Mouse (Mus musculus) heart, embryonic 13.5 days (tissue): ENCODE results near the gene Srgap2. TPM values are rescaled to one million over a fixed set of nuclear protein-coding genes. Genes with fewer than 3 reads are reported as not detected.

Experiments used
- ATAC-seq: fragments of 200-750 bp; cut with Nextera tagmentation; 2 replicates; pipeline ENCODE4 v1.8.0; 2017; ENCODE audit warnings: moderate TSS enrichment; ENCODE audit not compliant: insufficient number of reproducible peaks, low FRiP score, low TSS enrichment; ENCODE audit errors: extremely low read depth
- H3K27ac ChIP-seq: fragments of 300-500 bp; sonication (generic); replicated peaks from 2 replicates; pipeline ENCODE4 v1.5.1; 2015; ENCODE audit warnings: moderate library complexity, mild to moderate bottlenecking, inconsistent platforms
- H3K27me3 ChIP-seq: fragments of 300-500 bp; sonication (generic); replicated peaks from 2 replicates; pipeline ENCODE4 v1.6.1; 2015; ENCODE audit warnings: mild to moderate bottlenecking, inconsistent platforms
- H3K36me3 ChIP-seq: fragments of 300-500 bp; sonication (generic); 2 replicates; pipeline ENCODE4 v1.6.1; 2015; ENCODE audit warnings: mild to moderate bottlenecking, inconsistent platforms
- H3K4me1 ChIP-seq: fragments of 300-500 bp; sonication (generic); 2 replicates; pipeline ENCODE4 v1.6.1; 2015; ENCODE audit warnings: inconsistent platforms
- H3K4me2 ChIP-seq: fragments of 300-500 bp; sonication (generic); 2 replicates; pipeline ENCODE4 v1.6.1; 2015; ENCODE audit warnings: inconsistent platforms, mild to moderate bottlenecking, moderate library complexity
- H3K4me3 ChIP-seq: fragments of 300-500 bp; sonication (generic); 2 replicates; pipeline ENCODE4 v1.5.1; 2015; ENCODE audit warnings: moderate library complexity, mild to moderate bottlenecking, inconsistent platforms
- H3K9ac ChIP-seq: fragments of 300-500 bp; sonication (generic); 2 replicates; pipeline ENCODE4 v1.6.1; 2015; ENCODE audit warnings: inconsistent platforms, mild to moderate bottlenecking, moderate library complexity
- H3K9me3 ChIP-seq: fragments of 300-500 bp; sonication (generic); 2 replicates; pipeline ENCODE4 v1.6.1; 2016; ENCODE audit warnings: inconsistent platforms
- WGBS: fragments of 180-500 bp; shearing (Covaris S2); methylation state at CpG from one replicate; pipeline ENCODE4 v1.1.7; 2015; ENCODE audit warnings: mixed read lengths; 5-methylcytosine and 5-hydroxymethylcytosine counted together
- polyA plus RNA-seq: library from polyadenylated mRNA; unstranded; fragments of >200 nt; fragmentation: Nextera tagmentation; extraction: Ambion mirVana; gene quantifications from 2 replicates; pipeline ENCODE4 v1.2.1, GENCODE M21; 2015

Gene Srgap2
- polyA plus RNA-seq, 1 experiment from 2014 or later = 13.2 TPM

- Histone ChIP-seq H3K9ac (no peak overlapping the region), H3K36me3 (peaks cover 40% of the 10 kb centered on the region), H3K4me3 (no peak overlapping the region), H3K27me3 (no peaks in the 10 kb centered on the region), H3K27ac (no peak overlapping the region), H3K9me3 (no peaks in the 10 kb centered on the region), H3K4me1 (peaks cover 13% of the 10 kb centered on the region), H3K4me2 (no peak overlapping the region)
- 68% methylated on average over 1 of the region's 1 CpGs for WGBS
- ATAC-seq = no peak
Measured at GRCm38 (mm10) chr1:131359609-131360008, 167.5 kb downstream of the Srgap2 start.

GRCm38 (mm10) chr1:131357213-131357612 is 169.9 kb downstream of the Srgap2 start:
- 63% methylated on average over 1 of the region's 1 CpGs for WGBS
- no peak overlapping the region for H3K9ac ChIP-seq
- peaks cover 49% of the 10 kb centered on the region for H3K36me3 ChIP-seq
- no peak for ATAC-seq
- no peaks in the 10 kb centered on the region for H3K27me3 ChIP-seq
- H3K27ac ChIP-seq = no peak overlapping the region
- no peak overlapping the region for H3K4me3 ChIP-seq
- H3K9me3 ChIP-seq = no peaks in the 10 kb centered on the region
- peaks cover 10% of the 10 kb centered on the region; the same call in 1 of the 2 replicates for H3K4me1 ChIP-seq
- H3K4me2 ChIP-seq = no peak overlapping the region

- H3K9me3 ChIP-seq = no peaks in the 10 kb centered on the region
- peaks cover 71% of the 10 kb centered on the region for H3K36me3 ChIP-seq
- no peak overlapping the region for H3K27ac ChIP-seq
- peaks cover 18% of the 10 kb centered on the region for H3K4me1 ChIP-seq
- H3K27me3 ChIP-seq = no peaks in the 10 kb centered on the region
- H3K4me3 ChIP-seq = no peak overlapping the region
- no peak overlapping the region for H3K9ac ChIP-seq
- H3K4me2 ChIP-seq = no peak overlapping the region
- no peak for ATAC-seq
- WGBS = 53% methylated on average over 2 of the region's 2 CpGs
Measured at GRCm38 (mm10) chr1:131351436-131351835, 175.7 kb downstream of the Srgap2 start.

- 69% methylated on average over 1 of the region's 1 CpGs for WGBS
- no peak for ATAC-seq
Measured at GRCm38 (mm10) chr1:131349993-131350510, 177.1 kb downstream of the Srgap2 start.

GRCm38 (mm10) chr1:131347708-131348107 is 179.4 kb downstream of the Srgap2 start:
- Histone ChIP-seq H3K9me3 (no peaks in the 10 kb centered on the region), H3K4me3 (no peak overlapping the region), H3K36me3 (peaks cover 55% of the 10 kb centered on the region), H3K27me3 (no peaks in the 10 kb centered on the region), H3K4me1 (peaks cover 42% of the 10 kb centered on the region), H3K27ac (peak overlapping the region; percentile 83), H3K9ac (no peak overlapping the region), H3K4me2 (no peak overlapping the region)
- WGBS = 82% methylated on average over 2 of the region's 2 CpGs
- no peak for ATAC-seq

More at GRCm38 (mm10) chr1:131349993-131350510, 177.1 kb downstream of the Srgap2 start:
- no peak overlapping the region for H3K4me2 ChIP-seq
- peaks cover 58% of the 10 kb centered on the region for H3K36me3 ChIP-seq
- H3K27ac ChIP-seq = no peak overlapping the region
- no peaks in the 10 kb centered on the region for H3K27me3 ChIP-seq
- H3K9ac ChIP-seq = no peak overlapping the region
- H3K4me3 ChIP-seq = no peak overlapping the region
- peaks cover 32% of the 10 kb centered on the region for H3K4me1 ChIP-seq
- H3K9me3 ChIP-seq = no peaks in the 10 kb centered on the region

GRCm38 (mm10) chr1:131346916-131347555 is 180.1 kb downstream of the Srgap2 start:
- Histone ChIP-seq H3K9me3 (no peaks in the 10 kb centered on the region), H3K36me3 (peaks cover 54% of the 10 kb centered on the region), H3K27ac (peak overlapping the region; percentile 83), H3K27me3 (no peaks in the 10 kb centered on the region), H3K4me1 (peaks cover 42% of the 10 kb centered on the region), H3K4me2 (no peak overlapping the region), H3K4me3 (no peak overlapping the region), H3K9ac (no peak overlapping the region)
- no peak for ATAC-seq
- 58% methylated on average over 1 of the region's 1 CpGs for WGBS

GRCm38 (mm10) chr1:131345422-131346419 is 181.4 kb downstream of the Srgap2 start:
- 29% methylated on average over 5 of the region's 5 CpGs for WGBS

GRCm38 (mm10) chr1:131344691-131345090 is 182.5 kb downstream of the Srgap2 start:
- no peak overlapping the region for H3K4me3 ChIP-seq
- WGBS = 65% methylated on average over 2 of the region's 2 CpGs
- H3K36me3 ChIP-seq = peaks cover 61% of the 10 kb centered on the region
- H3K27ac ChIP-seq = peak overlapping the region; percentile 83
- no peak overlapping the region for H3K4me2 ChIP-seq
- H3K9me3 ChIP-seq = no peaks in the 10 kb centered on the region
- H3K27me3 ChIP-seq = no peaks in the 10 kb centered on the region
- peaks cover 42% of the 10 kb centered on the region for H3K4me1 ChIP-seq
- ATAC-seq = no peak
- no peak overlapping the region for H3K9ac ChIP-seq

More at GRCm38 (mm10) chr1:131345422-131346419, 181.4 kb downstream of the Srgap2 start:
- H3K4me3 ChIP-seq = no peak overlapping the region
- H3K9me3 ChIP-seq = no peaks in the 10 kb centered on the region
- ATAC-seq = peak; percentile 49; the same call in 1 of the 2 replicates
- peaks cover 60% of the 10 kb centered on the region for H3K36me3 ChIP-seq
- peak overlapping the region; percentile 6 for H3K4me2 ChIP-seq
- no peaks in the 10 kb centered on the region for H3K27me3 ChIP-seq
- H3K27ac ChIP-seq = peak overlapping the region; percentile 83
- H3K9ac ChIP-seq = no peak overlapping the region
- H3K4me1 ChIP-seq = peaks cover 42% of the 10 kb centered on the region

GRCm38 (mm10) chr1:131336017-131336416 is 191.1 kb downstream of the Srgap2 start:
- 58% methylated on average over 5 of the region's 5 CpGs for WGBS
- H3K27me3 ChIP-seq = no peaks in the 10 kb centered on the region
- H3K9ac ChIP-seq = no peak overlapping the region
- peak overlapping the region; percentile 62 for H3K27ac ChIP-seq
- H3K4me1 ChIP-seq = peaks cover 25% of the 10 kb centered on the region
- no peak overlapping the region for H3K4me3 ChIP-seq
- H3K4me2 ChIP-seq = no peak overlapping the region
- peaks cover 79% of the 10 kb centered on the region for H3K36me3 ChIP-seq
- H3K9me3 ChIP-seq = no peaks in the 10 kb centered on the region
- no peak for ATAC-seq

GRCm38 (mm10) chr1:131335604-131336003 is 191.5 kb downstream of the Srgap2 start:
- no peak for ATAC-seq
- no peak overlapping the region for H3K4me3 ChIP-seq
- 44% methylated on average over 3 of the region's 3 CpGs for WGBS
- no peaks in the 10 kb centered on the region for H3K9me3 ChIP-seq
- no peak overlapping the region for H3K4me2 ChIP-seq
- peaks cover 25% of the 10 kb centered on the region for H3K4me1 ChIP-seq
- H3K27ac ChIP-seq = peak overlapping the region; percentile 62
- no peaks in the 10 kb centered on the region for H3K27me3 ChIP-seq
- peaks cover 80% of the 10 kb centered on the region for H3K36me3 ChIP-seq
- H3K9ac ChIP-seq = no peak overlapping the region

- Histone ChIP-seq H3K4me3 (no peak overlapping the region), H3K4me1 (peaks cover 18% of the 10 kb centered on the region), H3K36me3 (peaks cover 83% of the 10 kb centered on the region), H3K27me3 (no peaks in the 10 kb centered on the region), H3K9me3 (no peaks in the 10 kb centered on the region), H3K9ac (no peak overlapping the region), H3K4me2 (no peak overlapping the region), H3K27ac (no peak overlapping the region)
- WGBS = 72% methylated on average over 1 of the region's 1 CpGs
- ATAC-seq = no peak
Measured at GRCm38 (mm10) chr1:131331180-131331579, 196.0 kb downstream of the Srgap2 start.
